Mouse (Mus musculus) forebrain, embryonic 11.5 days (tissue): ENCODE results near the gene Esp24. TPM values are rescaled to one million over a fixed set of nuclear protein-coding genes. Genes with fewer than 3 reads are reported as not detected.
"Not testable (repeated sequence)": the region's sequence is repeated elsewhere in the genome, so short reads cannot be mapped to it uniquely, and the experiment has no call there.

ENCODE experiments used
- ATAC-seq: fragments of 200-750 bp; cut with Nextera tagmentation; replicated peaks from 2 replicates; pipeline ENCODE4 v1.8.0; 2017; ENCODE audit warnings: moderate TSS enrichment; ENCODE audit not compliant: low FRiP score
- DNase-seq: peaks from one replicate; pipeline ENCODE4 v3.0.0-alpha.2; 2017; ENCODE audit warnings: low spot score
- H3K27ac ChIP-seq: fragments of 300-500 bp; sonication (generic); 2 replicates; pipeline ENCODE4 v1.5.1; 2014; ENCODE audit warnings: low read depth, low read length
- H3K27me3 ChIP-seq: fragments of 300-500 bp; sonication (generic); 2 replicates; pipeline ENCODE4 v1.6.1; 2014; ENCODE audit warnings: mild to moderate bottlenecking, low read length, mixed read lengths; ENCODE audit not compliant: control insufficient read depth, insufficient read depth
- H3K36me3 ChIP-seq: fragments of 300-500 bp; sonication (generic); 2 replicates; pipeline ENCODE4 v1.6.1; 2014; ENCODE audit warnings: mild to moderate bottlenecking, low read length, moderate library complexity, mixed read lengths; ENCODE audit not compliant: control insufficient read depth, insufficient read depth
- H3K4me1 ChIP-seq: fragments of 300-500 bp; sonication (generic); replicated peaks from 2 replicates; pipeline ENCODE4 v1.6.1; 2014; ENCODE audit warnings: low read length, mixed read lengths; ENCODE audit not compliant: control insufficient read depth, insufficient read depth
- H3K4me2 ChIP-seq: fragments of 300-500 bp; sonication (generic); 2 replicates; pipeline ENCODE4 v1.6.1; 2014; ENCODE audit warnings: low read depth, mild to moderate bottlenecking, low read length, moderate library complexity, mixed read lengths; ENCODE audit not compliant: severe bottlenecking
- H3K4me3 ChIP-seq: fragments of 300-500 bp; sonication (generic); 2 replicates; pipeline ENCODE4 v1.5.1; 2014; ENCODE audit warnings: low read depth, low read length
- H3K9ac ChIP-seq: fragments of 300-500 bp; sonication (generic); 2 replicates; pipeline ENCODE4 v1.6.1; 2014; ENCODE audit warnings: low read length
- H3K9me3 ChIP-seq: fragments of 300-500 bp; sonication (generic); 2 replicates; pipeline ENCODE4 v1.6.1; 2016; ENCODE audit warnings: low read length, mixed read lengths; ENCODE audit not compliant: control insufficient read depth
- WGBS: fragments of 180-500 bp; shearing (Covaris S2); extraction: QIAGEN DNeasy Blood & Tissue Kit; methylation state at CpG from one replicate; pipeline ENCODE4 v1.1.7; 2014; 5-methylcytosine and 5-hydroxymethylcytosine counted together
- polyA plus RNA-seq: library from polyadenylated mRNA; unstranded; fragments of >200 nt; fragmentation: Nextera tagmentation; extraction: Ambion mirVana; gene quantifications from 2 replicates; pipeline ENCODE4 v1.2.1, GENCODE M21; 2014

Gene Esp24
- polyA plus RNA-seq = not detected in 2 replicates

DNA sequence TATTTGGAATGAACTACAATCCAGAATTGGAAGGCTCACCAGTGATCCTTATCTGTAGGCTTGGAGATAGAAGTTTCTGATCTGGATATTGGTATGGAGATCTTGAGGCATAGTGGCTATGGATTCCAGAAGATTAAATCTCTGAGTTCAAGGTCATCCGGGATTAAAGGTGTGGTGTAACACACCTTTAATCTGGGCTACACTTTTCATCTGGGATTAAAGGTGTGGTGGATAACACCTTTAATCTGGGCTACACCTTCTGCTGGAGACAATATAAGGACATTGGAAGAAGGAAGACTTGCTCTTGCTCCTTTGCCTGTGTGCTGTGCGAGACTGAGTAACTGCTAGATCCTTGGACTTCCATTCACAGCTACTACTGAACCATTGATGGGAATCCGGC lies at the start of gene Esp24:
Esp24 (plus strand) TSS at position 301 of the 400 bp plus-strand sequence.
- H3K9me3 ChIP-seq, DNase-seq, H3K4me2 ChIP-seq, H3K4me3 ChIP-seq, H3K9ac ChIP-seq, H3K4me1 ChIP-seq, ATAC-seq, H3K27ac ChIP-seq, H3K27me3 ChIP-seq, H3K36me3 ChIP-seq: not testable (repeated sequence)
- 87% methylated on average over 3 of the region's 3 CpGs for WGBS

DNA sequence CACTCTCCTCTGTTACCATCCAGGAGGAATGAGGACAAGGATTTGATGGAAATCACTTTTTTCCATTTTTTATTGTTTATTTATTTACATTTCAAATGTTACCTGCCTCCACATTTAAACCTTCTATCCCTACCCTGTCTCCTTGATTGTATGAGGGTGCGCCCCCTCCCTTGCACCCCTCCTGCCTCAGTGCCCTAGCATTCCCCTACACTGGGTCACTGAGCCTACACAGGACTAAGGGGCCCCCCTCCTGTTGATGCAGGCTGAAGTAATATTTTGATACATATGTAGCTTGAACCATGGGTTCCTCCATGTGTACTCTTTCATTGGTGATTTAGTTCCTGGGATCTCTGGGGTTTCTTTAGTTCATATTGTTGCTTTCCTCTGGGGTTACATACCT lies 26.6 kb upstream of the Esp24 start:
- WGBS = 100% methylated on average over 1 of the region's 1 CpGs
- H3K27me3 ChIP-seq = no peaks in the 10 kb centered on the region
- H3K4me1 ChIP-seq = no peaks in the 10 kb centered on the region
- H3K4me3 ChIP-seq = no peak overlapping the region
- H3K4me2 ChIP-seq = no peak overlapping the region
- no peak overlapping the region for H3K9ac ChIP-seq
- DNase-seq = no peak
- ATAC-seq = no peak
- no peaks in the 10 kb centered on the region for H3K9me3 ChIP-seq
- H3K36me3 ChIP-seq = no peaks in the 10 kb centered on the region
- H3K27ac ChIP-seq = no peak overlapping the region

DNA sequence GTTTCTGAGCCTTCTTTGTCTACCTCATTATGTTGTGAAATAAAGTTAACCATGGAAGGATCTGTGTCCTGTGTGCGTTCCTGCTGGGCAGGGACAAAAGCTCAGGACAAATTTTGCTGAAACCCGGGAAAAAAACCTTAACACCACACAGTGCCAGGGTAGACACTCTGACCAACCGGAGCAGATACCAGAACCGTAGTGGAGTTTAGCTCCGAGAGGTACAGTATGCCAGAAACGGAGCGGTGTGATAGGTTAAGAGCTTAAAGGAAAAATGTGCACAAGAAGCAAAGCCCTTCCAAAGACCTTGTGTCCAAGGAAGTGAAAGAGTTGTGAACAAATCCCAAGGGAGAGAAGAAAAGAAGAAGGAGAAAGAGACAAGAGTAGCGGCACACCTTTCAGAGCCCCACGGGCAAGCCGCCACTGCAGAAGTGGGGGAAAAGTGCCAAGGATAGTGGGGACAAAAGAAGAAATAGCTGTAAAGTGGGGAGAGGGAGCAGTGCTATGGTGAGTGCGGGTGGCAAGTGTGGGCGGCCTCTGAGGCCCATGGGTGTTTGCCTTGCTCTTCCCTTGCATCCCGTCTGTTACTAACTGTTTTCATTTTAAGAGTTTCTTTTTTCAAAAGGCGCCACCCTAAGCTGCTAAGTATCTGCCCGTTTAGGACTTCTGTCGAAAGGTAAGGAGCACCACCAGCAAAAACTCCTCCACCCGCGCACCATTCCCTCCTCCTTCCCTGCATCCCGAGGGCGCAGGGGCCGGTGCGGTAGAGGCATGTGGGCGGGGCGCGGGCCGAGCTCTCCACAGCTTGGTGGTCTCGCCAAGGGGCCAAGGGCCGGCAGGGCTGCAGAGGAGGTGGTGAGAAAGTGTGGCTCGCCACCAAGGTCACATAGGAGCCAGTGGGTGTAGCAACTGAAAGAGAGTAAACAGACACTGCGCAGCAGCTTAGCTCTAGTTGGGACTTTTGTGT lies 25.5 kb upstream of the Esp24 start:
- Histone ChIP-seq H3K9me3 (no peaks in the 10 kb centered on the region), H3K36me3 (no peaks in the 10 kb centered on the region), H3K4me1 (no peaks in the 10 kb centered on the region), H3K27me3 (no peaks in the 10 kb centered on the region), H3K4me3 (peak overlapping the region; percentile 17; the same call in 1 of the 2 replicates), H3K9ac (no peak overlapping the region), H3K27ac (no peak overlapping the region), H3K4me2 (peak overlapping the region; percentile 38; the same call in 1 of the 2 replicates)
- peak; percentile 53 for DNase-seq
- ATAC-seq = peak; percentile 75
- WGBS = 40% methylated on average over 30 of the region's 30 CpGs

DNA sequence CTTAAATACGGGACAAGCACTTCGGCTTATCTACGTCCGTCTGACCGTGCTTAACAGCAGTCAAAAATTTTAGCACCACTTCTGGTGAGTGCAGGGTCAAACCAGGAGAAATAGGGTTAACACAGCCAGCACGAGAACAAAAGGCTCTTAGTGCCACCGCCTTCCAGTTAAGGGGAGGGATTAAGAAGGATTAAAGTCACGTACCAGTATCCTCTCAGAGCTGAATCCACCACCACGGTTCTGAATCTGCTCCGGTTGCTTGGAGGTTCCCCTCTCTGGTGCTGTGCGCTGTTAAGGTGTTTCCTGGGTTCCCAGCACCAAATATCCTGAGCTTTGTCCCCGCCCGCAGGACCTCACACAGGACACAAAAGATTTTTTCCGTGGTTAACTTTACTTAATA lies 19.3 kb upstream of the Esp24 start:
- ATAC-seq (peak; percentile 51; the same call in 1 of the 2 replicates), DNase-seq (no peak)
- Histone ChIP-seq H3K4me3 (no peak overlapping the region), H3K27me3 (no peaks in the 10 kb centered on the region), H3K9ac (no peak overlapping the region), H3K9me3 (no peaks in the 10 kb centered on the region), H3K4me1 (no peaks in the 10 kb centered on the region), H3K27ac (no peak overlapping the region), H3K4me2 (no peak overlapping the region), H3K36me3 (no peaks in the 10 kb centered on the region)
- WGBS = 31% methylated on average over 14 of the region's 14 CpGs

DNA sequence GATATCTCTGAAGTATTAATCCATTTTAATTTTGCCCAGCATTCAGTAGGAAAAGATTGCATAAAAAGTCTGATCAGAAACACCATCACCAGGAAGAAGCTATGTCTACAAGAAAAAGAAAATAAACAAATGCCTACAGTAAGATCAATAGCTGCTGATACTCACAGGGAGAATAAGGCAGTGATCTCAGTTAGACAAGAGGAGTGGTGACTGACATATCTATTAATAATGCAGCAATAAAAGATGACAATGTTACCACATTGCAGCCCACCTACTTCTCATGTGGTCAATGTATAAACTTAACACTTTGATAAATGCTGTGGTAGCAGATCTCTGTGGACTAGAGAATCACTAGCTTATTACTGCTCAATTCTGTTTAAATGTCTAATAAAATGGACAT lies 6.7 kb downstream of the Esp24 start, which contains the start of gene Gm21903:
Gm21903 (minus strand) TSS at position 101 of the 400 bp plus-strand sequence.
- no peaks in the 10 kb centered on the region for H3K4me1 ChIP-seq
- H3K27ac ChIP-seq = no peak within 1 kb of the TSS
- no peak within 1 kb of the TSS for H3K9ac ChIP-seq
- no peak within 1 kb of the TSS for H3K4me2 ChIP-seq
- ATAC-seq = no peak
- H3K9me3 ChIP-seq = no peaks in the 10 kb centered on the region
- H3K36me3 ChIP-seq = no peaks in the 10 kb centered on the region
- DNase-seq = no peak
- no peaks in the 10 kb centered on the region for H3K27me3 ChIP-seq
- no peak within 1 kb of the TSS for H3K4me3 ChIP-seq

DNA sequence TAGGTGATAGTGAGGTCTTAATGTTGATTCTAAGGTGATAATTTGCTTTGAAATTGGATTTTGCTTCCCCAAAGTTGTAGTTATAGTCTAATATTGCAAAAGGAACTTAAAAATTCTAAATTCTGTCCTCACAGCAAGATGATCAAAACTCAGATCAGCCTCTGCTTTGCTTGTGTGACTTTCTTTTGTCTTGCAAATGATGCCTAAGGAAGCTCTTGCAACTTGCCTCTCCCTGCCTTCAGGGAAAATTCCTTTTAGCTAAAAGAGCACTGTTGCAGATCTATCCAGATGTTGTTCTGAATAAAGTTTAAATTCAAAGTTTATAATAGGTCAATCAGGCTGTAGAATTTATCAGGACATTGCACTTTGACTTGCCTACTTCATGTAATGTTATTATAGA lies 27.1 kb downstream of the Esp24 start:
- Histone ChIP-seq H3K4me3 (no peak overlapping the region), H3K27me3 (no peaks in the 10 kb centered on the region), H3K4me1 (no peaks in the 10 kb centered on the region), H3K9ac (no peak overlapping the region), H3K36me3 (no peaks in the 10 kb centered on the region), H3K27ac (no peak overlapping the region), H3K9me3 (peaks cover 4% of the 10 kb centered on the region; the same call in 1 of the 2 replicates), H3K4me2 (no peak overlapping the region)
- DNase-seq (no peak), ATAC-seq (no peak)

DNA sequence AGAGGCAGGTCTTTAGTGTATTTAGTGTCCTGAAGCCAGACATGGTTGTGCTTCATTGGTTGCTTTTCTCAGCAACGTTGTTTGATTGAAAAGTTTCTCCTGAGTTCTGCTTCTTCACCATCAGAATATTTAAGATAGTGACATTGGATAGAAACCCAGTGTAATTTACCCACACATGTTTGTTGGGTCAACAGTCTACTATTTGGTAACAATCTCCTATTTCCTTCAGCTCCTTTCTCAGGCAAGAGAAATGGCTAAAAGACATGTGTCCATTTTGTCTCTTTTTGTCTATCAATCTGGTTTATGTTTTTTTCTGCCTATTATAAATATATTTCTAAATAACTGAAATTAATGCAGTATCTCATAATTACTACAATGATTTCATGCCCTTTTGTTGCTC lies 40.4 kb downstream of the Esp24 start, which contains the start of gene Esp23:
Esp23 (minus strand) TSS at position 101 of the 400 bp plus-strand sequence.
- Histone ChIP-seq H3K9ac (no peak within 1 kb of the TSS), H3K4me3 (no peak within 1 kb of the TSS), H3K27me3 (no peaks in the 10 kb centered on the region), H3K4me2 (no peak within 1 kb of the TSS), H3K27ac (no peak within 1 kb of the TSS), H3K9me3 (no peaks in the 10 kb centered on the region; the same call in 1 of the 2 replicates), H3K4me1 (no peaks in the 10 kb centered on the region), H3K36me3 (no peaks in the 10 kb centered on the region)
- ATAC-seq = no peak
- WGBS = 62% methylated on average over 1 of the region's 1 CpGs
- DNase-seq = no peak
